Mouse (Mus musculus): Measurements from ENCODE around the gene Il5.

GRCm38 (mm10) chr11:53764581-53764980 is 44.0 kb downstream of the Il5 start:
- TF ChIP-seq CTCF (IDR thresholded peaks at IDR 0.05; ENCODE audit: extremely low read depth, insufficient read depth, insufficient read length, insufficient replicate concordance) = no peak
- TF ChIP-seq POLR2A (IDR thresholded peaks at IDR 0.05; ENCODE audit: low read depth, low read length) = no peak
